Mouse (Mus musculus): ENCODE measurements around the gene Serpinh1.
A peak's percentile ranks its signal among the peaks of the same experiment; 100 is the strongest.

Serpinh1 gene

DNA sequence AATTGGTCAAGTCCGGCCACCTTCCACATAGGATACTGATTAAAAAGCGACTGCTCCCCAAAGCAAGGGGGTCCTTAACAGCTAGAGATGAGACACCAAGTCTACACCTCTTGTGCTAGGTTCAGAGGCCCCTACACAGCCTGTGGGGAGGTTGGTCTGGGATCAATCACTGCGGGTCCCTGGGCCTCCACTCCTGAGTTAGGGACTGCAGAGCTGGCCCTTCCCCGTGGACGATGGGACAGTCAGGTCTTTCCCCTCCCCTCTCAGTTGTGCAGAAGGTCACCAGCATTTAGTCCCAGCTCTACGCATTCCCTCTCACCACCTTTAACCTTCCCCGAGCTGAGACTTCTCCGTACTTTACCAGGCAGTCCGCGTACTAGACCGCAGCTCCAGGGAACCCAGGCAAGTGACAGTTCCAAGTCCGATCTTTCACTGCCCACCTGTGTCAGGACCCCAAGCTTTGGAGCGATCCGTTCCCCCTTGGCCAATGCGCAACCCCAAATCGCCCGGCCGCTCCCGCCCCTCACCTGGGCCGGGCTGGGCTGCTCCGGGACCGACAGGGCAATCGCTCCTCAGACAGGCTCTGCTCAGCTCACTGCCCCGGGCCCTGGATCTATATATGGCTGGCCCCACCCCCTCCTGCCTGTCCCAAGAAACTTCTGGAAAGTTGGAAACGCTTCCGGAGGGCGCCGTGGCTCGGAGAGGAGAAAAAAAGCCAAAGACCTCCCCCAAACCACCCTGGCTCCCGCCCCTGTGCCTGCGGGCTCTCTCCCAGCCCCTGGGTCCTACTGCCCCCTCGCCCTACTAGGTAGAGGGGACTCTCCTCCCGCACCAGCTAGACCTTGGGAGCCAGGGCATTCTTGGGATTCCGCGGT lies at the start of gene Serpinh1:
Gene Serpinh1 (minus strand): TSS at position 714 of the 875 bp plus-strand sequence.
- DNase-seq = peak; percentile 93 to 97

DNA sequence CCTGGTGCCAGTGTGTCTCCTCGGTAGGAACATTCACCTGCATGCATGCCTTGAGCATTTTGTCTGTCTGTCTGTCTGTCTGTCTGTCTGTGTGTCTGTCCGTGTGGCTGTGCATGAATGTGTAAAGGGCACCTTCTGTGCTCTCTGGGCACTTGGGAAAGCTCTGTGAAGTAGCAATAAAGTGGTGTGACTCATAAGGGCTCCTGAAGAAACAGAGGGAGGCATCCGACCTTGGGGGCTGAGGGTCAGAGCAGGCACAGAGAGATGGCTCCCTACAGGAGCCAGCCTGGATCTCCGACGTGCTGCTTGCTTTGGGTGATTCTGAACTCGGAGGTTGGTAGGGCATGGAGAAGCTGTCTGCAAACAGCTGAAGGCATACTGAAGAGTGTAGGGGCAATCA lies 49.4 kb upstream of the Serpinh1 start:
- no peak for DNase-seq

DNA sequence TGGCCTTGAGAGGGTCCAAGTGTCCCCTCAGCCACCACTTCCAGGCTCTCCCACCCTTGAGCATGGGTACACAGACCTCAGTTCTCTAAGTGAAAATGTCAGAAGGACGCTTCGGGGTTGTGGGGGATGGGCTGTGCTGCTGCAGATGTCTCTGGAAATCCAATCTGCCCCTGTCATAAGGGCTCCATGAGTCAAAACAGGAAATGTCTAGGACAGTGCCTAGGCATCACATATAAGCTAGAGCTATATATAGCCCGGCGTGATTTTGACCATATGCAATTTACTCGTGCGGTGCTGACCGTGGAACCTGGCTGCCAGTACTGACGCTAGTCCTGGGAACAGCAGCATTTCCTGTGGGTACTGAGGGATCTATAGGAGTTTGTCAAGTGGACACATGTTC lies 48.3 kb upstream of the Serpinh1 start:
- peak in 1 of 2 experiments; percentile 32 for DNase-seq

DNA sequence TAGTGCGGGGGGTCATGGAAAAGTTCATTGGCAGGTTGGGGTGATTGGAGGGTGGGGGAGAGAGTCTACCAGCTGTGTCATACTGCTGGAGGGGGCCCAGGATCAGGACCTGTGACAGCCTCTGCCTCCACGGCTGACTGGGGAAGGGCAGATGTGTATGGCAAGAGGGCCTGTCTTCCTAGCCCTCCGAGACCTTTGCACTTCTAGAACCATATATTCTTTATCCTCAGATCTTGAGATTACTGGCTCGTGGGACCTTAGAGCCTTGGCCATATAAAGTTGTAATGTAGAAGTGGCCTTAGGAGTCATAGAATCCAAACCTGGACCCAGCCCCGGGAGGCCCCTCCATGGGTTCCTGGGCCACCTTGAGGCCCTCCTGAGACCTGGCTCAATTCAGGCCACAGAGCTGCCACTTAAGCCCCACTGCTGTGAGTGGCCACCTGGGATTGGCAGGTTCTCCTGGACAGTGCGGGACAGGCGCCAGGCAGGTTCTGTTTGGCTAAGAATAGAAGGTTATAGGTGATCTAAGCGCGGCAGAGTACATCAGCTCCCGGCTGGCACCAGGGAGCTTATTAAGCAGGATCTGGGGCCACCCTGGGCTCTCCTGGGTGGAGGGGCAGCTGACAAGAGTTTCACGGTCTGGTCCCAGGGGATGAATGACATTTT lies 44.1 kb upstream of the Serpinh1 start:
- no peak for DNase-seq

DNA sequence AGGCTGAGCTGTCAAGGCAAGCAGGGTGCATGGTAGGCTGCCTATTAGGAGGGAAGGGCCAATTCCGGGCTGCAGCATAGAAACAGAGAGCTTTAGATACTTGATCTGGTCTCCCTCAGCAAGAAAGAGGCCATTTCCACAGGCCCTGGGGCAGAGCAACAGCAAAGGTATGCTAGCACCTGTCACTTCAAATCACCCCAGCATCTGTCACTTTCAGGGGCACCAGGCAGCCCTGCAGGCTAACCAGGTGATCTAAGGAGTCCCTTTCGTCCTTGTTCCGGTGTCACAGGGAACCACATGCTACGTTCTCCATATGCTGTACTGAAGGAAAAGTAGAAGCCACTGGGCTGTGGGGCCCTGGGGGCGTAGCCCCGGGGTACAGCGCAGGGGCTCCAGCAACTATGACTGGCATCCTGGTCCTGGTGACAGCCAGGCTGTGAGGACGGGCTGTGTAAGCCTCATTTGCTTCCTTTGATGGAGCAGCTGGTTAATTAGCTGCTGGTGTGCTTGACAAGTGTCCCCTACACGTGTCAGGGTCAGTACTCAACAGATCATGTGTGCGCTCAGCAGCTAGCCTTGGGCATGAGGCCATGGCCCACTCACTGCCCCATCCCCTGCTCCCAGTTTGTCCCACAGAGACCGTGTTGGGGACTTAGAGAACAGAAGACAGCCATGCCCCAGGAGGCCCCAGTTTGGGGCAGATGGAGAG lies 43.0 kb upstream of the Serpinh1 start:
- no peak for DNase-seq

DNA sequence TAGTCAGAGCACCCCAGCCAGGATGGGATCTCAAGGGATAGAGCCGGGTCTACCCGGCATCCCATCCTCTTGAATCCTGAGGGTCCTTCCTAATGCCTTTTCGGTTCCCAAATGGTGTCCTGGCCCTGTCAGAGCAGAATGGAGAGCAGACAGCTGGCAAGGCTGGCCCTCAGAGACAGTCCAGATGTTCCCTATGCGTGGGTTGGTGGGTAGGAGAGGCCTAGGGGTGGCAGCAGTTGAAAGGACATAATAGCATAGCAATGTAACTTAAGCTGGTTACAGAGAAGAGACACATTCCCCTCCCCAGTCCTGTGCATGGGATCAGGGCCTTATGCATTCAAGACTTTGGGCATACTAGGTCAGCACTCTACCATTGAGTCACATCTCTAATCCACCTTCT lies 42.3 kb upstream of the Serpinh1 start:
- no peak for DNase-seq

DNA sequence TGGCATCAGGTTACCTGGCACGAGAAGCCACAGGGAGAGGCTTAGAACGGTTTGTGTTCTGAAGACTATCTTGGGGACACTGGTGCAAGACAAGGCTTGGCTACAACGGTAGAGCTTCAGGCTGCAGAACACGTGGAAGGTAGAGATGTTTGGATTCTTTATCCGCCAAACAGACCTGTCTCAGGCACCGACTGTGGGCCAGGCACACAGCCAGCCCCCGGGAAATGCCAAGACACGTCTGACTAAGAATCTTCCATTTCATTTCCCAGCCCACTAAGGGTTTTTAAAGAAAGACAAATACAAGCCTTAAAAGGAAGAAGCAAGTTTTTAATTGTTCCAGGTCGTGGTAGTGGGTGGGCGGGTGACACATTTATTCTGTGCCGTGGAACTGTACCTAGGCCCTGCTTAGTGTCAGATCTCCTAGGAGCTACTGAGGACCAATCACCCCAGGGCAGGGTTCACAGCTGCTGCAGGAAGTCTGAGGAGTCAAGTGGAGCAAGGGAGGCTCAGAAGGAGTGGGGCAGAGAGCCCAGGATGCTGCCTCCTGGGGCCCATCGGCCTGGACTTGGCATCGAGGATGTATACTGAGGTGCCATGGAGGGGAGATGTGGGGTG lies 40.8 kb upstream of the Serpinh1 start:
- DNase-seq = no peak

DNA sequence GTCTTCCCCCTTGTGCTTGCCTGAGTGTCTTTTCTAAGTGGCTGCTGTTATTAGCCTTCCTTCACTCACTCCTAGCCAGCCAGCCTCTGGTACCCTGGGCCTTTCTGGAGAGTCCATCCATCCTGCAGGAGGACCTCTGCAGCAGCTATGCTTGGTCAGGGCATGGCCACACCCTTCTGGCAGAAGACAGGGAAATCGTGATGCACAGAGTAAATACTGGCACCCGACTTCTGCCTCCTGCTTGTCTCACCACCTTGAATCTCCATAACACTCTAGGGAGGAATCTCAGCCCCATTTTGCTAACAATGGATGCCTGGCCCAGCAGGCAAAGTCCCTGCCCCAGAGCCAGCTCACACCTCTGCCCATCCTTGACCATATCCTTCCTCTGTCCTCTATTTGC lies 39.7 kb upstream of the Serpinh1 start:
- DNase-seq = no peak

DNA sequence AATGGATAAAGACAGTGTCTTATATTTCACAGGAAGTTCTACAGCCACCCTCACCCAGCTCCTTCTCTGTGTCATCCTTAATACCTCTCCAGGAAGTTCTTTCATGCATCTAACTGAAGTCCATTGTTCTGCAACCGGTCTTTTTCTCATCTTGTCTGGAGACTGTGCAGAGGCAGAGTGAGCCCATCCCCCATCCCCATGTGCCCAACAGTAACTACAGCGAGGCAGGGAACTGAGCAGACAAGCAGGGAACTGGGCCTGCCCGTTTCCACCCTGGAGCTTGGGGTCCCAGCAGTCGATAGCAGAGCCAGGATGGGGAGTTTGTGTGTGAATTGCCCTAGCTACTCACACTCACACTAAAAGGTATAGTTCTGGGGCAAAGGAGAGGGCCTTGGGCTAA lies 37.5 kb upstream of the Serpinh1 start:
- no peak for DNase-seq

DNA sequence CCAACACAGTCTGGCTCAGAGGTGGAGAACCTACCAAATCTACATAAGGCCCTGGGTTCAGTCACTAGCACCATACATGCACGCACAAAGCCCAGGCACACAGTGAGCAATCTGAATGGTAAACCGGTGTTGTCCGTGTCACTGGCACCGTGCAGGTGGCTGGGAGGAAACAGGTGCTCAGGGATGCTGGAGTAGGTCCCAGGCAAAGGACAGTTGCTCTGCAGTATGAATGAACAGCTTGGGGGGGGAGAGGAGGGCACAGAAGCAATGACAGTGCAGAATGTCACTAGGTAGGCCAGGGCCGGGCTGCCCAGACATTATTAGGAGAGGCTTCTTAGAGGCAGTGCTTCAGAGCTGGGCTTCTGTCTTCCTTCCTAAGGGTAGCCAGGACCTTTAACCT lies 34.3 kb upstream of the Serpinh1 start:
- no peak for DNase-seq

DNA sequence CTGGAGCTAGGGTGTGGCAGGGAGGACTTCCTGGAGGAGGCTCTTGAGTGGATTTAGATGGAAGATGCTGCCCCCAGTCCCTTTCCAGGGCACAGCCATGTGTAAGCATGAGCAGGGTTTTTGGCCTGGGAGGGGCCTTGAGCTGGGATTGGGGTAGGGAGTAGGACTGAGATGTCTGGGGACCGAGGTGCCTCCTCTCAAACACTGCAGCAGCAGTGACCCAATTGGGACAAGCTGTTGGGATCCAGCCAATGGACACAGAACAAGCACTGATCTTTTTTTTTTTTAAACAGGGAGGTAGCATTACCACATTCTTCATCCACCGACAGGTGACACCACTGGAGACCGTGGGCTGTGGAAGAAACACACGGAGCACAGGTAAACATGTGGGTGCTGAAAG lies 33.8 kb upstream of the Serpinh1 start:
- no peak for DNase-seq

DNA sequence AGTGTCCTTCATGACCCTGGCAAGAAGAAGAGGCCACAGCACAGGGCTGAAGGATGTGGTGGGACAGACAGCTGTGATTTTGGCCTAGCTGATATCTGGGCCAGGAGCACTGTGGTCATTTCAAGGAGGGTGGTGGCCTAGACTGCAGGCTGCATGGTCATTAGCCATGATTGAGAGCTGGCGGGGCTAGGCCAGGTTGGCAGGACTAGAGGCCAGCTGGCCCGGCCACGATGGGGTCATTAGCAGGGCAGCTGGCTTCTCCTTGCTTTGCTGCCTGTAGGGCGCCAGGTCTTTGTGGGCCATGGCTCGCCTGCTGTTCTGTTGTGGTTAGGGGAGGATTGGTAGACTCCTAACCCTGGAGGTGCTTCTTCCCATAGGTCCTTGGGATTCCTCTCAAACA lies 33.0 kb upstream of the Serpinh1 start:
- DNase-seq = no peak

DNA sequence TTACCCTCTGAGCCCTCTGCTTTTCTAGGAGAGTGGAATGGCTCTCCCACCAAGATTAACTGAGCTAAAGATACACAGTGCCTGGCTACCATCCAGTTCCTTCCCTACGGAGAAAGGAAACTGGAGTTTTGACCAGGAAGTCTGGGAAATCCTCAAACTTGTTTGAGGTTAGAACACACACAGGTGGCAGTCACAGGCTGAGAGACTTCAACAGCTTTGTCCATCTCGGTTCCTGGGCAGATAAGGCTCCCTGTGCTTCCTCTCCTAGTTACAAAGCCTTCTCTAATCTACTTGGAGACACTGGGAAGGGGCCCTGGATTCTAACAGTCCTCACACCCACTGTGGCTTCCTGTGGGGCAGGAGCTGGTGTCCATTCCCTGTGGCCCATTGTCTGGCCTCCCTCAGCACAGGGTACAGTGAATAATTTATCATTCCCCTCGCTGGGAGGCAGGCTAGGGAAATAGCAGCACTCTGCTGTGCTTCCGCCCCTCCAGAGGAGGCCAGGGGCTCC lies 31.1 kb upstream of the Serpinh1 start:
- peak; percentile 58 to 78 for DNase-seq

DNA sequence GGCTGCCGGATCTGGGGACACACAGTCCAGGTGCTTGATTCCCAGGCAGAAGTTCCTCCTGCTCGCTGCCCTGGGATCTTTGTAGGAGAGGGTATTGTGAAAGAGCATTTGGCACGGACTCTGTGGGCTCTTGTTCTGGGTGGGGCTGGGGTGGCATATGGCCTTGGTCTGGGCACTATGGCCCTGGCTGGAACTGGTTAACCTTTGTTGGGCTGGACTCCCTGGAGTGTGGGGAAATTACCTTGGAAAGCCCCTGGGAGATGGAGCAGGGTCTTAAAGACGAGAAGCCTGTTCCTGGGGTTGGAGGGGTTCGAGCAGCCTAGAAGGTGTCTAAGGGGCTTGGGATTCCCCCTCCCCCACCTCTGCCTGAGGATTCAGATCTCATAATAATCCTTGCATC lies 30.2 kb upstream of the Serpinh1 start:
- peak in 1 of 2 experiments; percentile 43 for DNase-seq

DNA sequence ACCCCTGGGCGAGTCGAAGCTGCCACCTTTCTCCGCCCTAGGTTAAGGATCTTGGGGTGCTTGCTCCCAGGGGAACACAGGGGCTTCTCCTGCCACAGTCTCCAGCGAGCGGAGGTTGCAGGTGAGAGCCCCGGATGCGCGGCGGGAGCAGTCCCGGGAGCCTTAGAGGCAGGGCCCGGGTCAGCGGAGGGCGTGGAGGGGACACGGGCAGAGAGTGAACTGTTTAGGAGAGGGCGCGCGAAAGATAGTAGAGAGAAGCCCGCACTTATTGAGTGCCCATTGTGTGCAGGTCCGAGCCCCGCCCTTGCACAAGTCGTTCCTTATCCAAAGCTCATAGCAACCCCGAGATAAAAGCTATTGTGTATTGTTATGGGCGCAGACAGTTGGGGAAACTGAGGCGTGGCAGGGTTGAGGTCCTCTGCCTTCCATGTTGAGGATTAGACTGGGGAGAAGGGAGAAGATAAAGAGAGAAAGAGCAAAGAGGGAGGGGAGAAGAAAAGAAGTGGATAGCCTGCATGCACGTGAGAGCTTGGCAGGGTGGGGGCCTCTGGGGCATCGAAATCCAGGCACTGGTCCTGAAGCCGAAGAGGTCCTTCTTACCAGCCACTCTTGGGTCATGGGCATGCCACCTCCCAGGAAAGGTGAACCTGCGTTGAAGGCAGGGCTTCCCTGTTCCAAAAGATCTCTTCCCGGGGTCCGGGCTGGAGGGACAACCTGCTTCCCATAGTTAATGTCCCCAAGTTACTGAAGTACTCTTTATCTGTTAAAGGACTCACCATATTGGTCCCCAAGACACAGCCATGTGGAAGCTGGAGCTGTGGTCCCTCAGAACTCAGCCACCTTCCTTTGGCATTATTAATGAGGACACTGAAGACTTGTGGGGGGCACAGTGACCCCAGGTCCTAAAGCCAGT lies 29.3 kb upstream of the Serpinh1 start:
- DNase-seq = peak; percentile 13 to 48

DNA sequence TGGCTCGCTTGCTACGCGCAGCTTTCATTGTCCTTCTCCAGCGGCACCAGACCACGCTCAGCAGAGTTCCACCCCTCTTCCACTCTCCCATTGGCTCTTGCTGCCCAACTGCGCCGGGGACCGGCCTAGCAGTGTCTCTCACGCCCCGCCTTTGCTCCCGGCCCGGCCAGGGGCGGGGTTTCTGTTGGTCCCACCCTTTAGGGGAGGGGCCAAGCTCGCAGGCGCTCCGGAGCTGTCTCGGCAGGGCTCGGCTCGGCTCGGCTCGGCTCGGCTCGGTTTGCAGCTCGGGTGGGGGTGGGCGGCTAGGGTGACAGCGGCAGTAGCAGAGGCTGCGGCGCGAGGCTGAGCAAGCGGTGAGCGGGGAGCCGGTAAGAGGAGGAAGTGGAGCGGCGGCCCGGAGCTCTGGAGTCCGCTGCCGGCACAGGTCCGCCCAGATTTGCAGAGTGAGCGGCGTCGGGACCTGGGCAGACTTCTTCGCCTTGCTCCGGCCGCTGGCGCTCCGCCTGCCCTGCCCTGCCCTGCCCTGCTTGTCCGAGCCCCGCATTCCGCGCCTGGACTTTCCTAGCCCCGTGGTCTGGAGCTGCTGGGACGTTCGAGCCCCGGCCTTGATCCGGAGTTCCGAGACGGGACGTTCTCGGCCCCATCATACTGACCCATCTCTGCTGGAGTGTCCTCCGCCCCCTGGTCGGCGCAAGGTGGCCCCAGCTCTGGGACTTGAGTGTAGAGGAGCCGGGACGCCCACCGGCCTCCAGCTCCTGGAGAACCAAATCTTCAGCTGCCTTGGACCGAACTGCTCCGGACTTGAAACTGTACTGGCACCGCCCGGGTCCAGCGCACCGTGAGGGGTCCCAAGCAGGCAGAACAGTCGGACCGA lies 28.4 kb upstream of the Serpinh1 start, which contains the start of gene Gdpd5:
Gene Gdpd5 (plus strand): TSS at position 201 of the 874 bp plus-strand sequence.
- peak; percentile 99 to 100 for DNase-seq

DNA sequence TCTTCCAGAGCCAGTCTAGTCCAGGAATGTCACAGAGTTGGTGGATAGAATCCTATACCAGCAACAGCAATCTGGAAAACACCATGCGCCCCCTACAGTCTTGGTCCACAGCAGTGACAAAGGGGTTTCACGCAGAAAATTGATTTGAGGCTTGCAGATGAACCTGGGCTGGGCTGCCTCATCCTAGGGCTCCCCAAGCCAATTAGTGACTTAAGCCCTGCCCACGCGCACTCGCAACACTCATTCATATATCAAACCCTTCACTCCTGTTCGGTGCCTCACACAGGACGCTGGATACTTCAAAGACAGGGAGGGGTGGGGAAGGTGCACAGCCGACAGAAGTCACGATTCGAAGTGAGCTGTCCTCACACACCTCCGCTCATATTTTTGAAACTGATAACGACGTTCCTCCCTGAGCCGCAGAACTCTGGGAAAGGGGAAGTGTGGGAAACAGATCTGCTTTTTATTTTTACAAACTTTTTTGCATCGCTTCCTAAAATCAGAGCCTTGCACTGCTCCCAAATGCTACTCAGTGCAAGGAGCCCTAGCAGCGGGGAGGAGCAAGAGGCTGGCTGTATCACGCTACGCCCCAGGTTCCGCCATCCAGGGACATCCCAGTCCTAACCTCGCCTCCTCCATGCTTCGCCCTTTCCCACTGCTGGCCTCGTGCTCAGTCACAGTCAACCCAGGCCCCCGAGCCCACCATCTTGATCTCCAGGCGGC lies 27.6 kb upstream of the Serpinh1 start:
- DNase-seq = peak in 1 of 2 experiments; percentile 56

DNA sequence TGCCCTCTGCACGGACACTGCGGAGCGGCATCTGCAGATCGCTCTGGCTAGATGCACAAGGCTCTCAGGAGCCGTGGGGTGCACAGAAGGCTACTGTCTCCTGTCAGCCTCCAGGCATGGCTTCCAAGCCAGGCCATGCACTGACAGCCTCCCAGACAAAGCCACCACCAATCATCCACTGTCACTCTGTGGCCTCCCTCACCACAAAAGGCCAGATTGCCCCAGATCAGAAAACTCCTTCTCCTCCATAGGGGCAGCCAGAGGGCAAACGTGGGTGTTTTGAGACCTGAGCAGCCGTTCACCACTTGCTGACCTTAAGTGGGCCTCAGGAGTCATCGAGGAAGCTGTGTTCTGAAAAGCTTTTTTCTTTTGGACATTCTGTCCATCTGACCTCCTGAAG lies 25.8 kb upstream of the Serpinh1 start:
- DNase-seq = no peak

DNA sequence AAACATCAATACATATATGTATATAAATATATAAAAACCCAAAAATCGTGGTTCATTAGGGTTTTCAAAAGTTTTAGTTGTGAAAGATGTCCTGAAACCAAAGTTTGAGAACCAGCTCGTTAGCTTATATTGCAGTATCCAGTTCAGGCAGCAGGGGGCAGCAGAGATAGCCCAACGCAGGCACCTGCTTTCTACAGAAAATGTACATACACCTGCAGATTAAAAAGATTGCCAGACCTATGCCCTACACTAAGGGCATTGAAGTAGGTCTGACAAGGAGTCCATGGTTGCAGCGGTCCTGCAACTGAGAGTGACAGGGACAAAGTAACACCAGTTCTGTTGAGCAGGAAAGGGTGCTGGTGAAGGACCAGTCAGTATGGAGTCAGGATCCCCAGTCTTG lies 22.4 kb upstream of the Serpinh1 start:
- peak; percentile 52 to 84 for DNase-seq

DNA sequence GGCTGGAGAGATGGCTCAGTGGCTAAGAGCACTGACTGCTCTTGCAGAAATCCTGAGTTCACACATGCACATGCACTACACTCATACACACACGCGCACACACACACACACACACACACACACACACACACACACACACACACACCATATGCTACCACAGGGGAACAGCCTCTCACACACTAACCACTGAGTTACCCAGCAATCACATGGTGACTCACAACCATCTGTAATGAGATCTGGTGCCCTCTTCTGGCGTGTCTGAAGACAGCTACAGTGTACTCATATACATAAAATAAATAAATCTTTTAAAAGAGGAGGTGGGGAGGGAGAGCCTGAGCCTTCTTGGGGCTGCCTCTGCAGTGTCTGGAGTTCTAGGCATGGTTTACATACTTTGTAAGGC lies 21.3 kb upstream of the Serpinh1 start:
- DNase-seq = peak in 1 of 2 experiments; percentile 26

All from lung, postnatal 4 days (tissue).